Mouse (Mus musculus) frontal cortex, postnatal 25 days (tissue): ENCODE results near the gene Taok3.

Experiments used
- DNase-seq, 2 experiments: peaks; one replicate each; pipeline ENCODE4 v3.0.0; 2022; ENCODE audit warnings: low spot score in 2 of 2

Gene Taok3

GRCm38 (mm10) chr5:117117716-117118115 is 2.2 kb upstream of the Taok3 start:
- no peak for DNase-seq

GRCm38 (mm10) chr5:117118220-117118619 is 1.7 kb upstream of the Taok3 start:
- no peak for DNase-seq

GRCm38 (mm10) chr5:117118850-117119249 is 1.1 kb upstream of the Taok3 start:
- no peak for DNase-seq

GRCm38 (mm10) chr5:117120489-117121466 is 849 bp downstream of the Taok3 start:
- DNase-seq, result no peak

- DNase-seq, result no peak
These were observed 1.7 kb downstream of the Taok3 start for GRCm38 (mm10) chr5:117121657-117122056.

- DNase-seq, result no peak
These were observed 3.2 kb downstream of the Taok3 start for GRCm38 (mm10) chr5:117123102-117123501.

GRCm38 (mm10) chr5:117123840-117124239 is 3.9 kb downstream of the Taok3 start:
- DNase-seq, result no peak

- no peak for DNase-seq
These were observed 5.8 kb downstream of the Taok3 start for GRCm38 (mm10) chr5:117125482-117126346.

GRCm38 (mm10) chr5:117127051-117127450 is 7.1 kb downstream of the Taok3 start:
- no peak for DNase-seq

GRCm38 (mm10) chr5:117130726-117131125 is 10.8 kb downstream of the Taok3 start:
- no peak for DNase-seq

GRCm38 (mm10) chr5:117133446-117134065 is 13.6 kb downstream of the Taok3 start:
- no peak for DNase-seq

- DNase-seq, result no peak
These were observed 14.3 kb downstream of the Taok3 start for GRCm38 (mm10) chr5:117134066-117134888.

- no peak for DNase-seq
These were observed 15.0 kb downstream of the Taok3 start for GRCm38 (mm10) chr5:117134889-117135456.

- DNase-seq, result no peak
These were observed 15.9 kb downstream of the Taok3 start for GRCm38 (mm10) chr5:117135869-117136268.

- DNase-seq, result no peak
These were observed 16.6 kb downstream of the Taok3 start for GRCm38 (mm10) chr5:117136570-117136969.

- no peak for DNase-seq
These were observed 17.1 kb downstream of the Taok3 start for GRCm38 (mm10) chr5:117137011-117137410.

GRCm38 (mm10) chr5:117137594-117137993 is 17.7 kb downstream of the Taok3 start:
- DNase-seq, result no peak

- no peak for DNase-seq
These were observed 18.5 kb downstream of the Taok3 start for GRCm38 (mm10) chr5:117138295-117138988.

GRCm38 (mm10) chr5:117139822-117140221 is 19.9 kb downstream of the Taok3 start:
- DNase-seq, result no peak

- DNase-seq, result no peak
These were observed 20.4 kb downstream of the Taok3 start for GRCm38 (mm10) chr5:117140374-117140773.
